Mouse (Mus musculus) forebrain, postnatal 0 days (tissue): ENCODE measurements around the gene Olfr545. TPM values are rescaled to one million over a fixed set of nuclear protein-coding genes. Genes with fewer than 3 reads are reported as not detected.

Source experiments
- ATAC-seq: fragments of 200-750 bp; cut with Nextera tagmentation; 2 replicates; pipeline ENCODE4 v1.8.0; 2017; ENCODE audit warnings: mild to moderate bottlenecking, moderate library complexity
- DNase-seq: peaks from one replicate; pipeline ENCODE4 v3.0.0-alpha.2; 2015
- H3K27ac ChIP-seq: fragments of 300-500 bp; sonication (generic); 2 replicates; pipeline ENCODE4 v1.5.1; 2014; ENCODE audit warnings: low read depth, mild to moderate bottlenecking, antibody characterized with exemption, low read length, moderate library complexity, mixed read lengths
- H3K27me3 ChIP-seq: fragments of 300-500 bp; sonication (generic); 2 replicates; pipeline ENCODE4 v1.6.1; 2014; ENCODE audit warnings: mild to moderate bottlenecking, low read length, mixed read lengths; ENCODE audit not compliant: insufficient read depth
- H3K36me3 ChIP-seq: fragments of 300-500 bp; sonication (generic); 2 replicates; pipeline ENCODE4 v1.6.1; 2014; ENCODE audit warnings: mild to moderate bottlenecking, moderate library complexity; ENCODE audit not compliant: insufficient read depth
- H3K4me1 ChIP-seq: fragments of 300-500 bp; sonication (generic); 2 replicates; pipeline ENCODE4 v1.6.1; 2014; ENCODE audit warnings: antibody characterized with exemption; ENCODE audit not compliant: insufficient read depth
- H3K4me2 ChIP-seq: fragments of 300-500 bp; sonication (generic); 2 replicates; pipeline ENCODE4 v1.6.1; 2014; ENCODE audit warnings: low read depth, mild to moderate bottlenecking, moderate library complexity
- H3K4me3 ChIP-seq: fragments of 300-500 bp; sonication (generic); 2 replicates; pipeline ENCODE4 v1.5.1; 2014; ENCODE audit warnings: low read depth, low read length, mixed read lengths
- H3K9ac ChIP-seq: fragments of 300-500 bp; sonication (generic); 2 replicates; pipeline ENCODE4 v1.6.1; 2014; ENCODE audit warnings: mild to moderate bottlenecking
- H3K9me3 ChIP-seq: fragments of 300-500 bp; sonication (generic); 2 replicates; pipeline ENCODE4 v1.6.1; 2016; ENCODE audit warnings: low read length
- CTCF ChIP-seq: sonication (generic); IDR thresholded peaks from 2 replicates; pipeline ENCODE4 v1.5.1; 2016; ENCODE audit warnings: antibody characterized with exemption, control low read depth, low read depth
- WGBS: fragments of 180-500 bp; shearing (Covaris S2); extraction: QIAGEN DNeasy Blood & Tissue Kit; methylation state at CpG from one replicate; pipeline ENCODE4 v1.1.7; 2014; 5-methylcytosine and 5-hydroxymethylcytosine counted together
- polyA plus RNA-seq: library from polyadenylated mRNA; unstranded; fragments of >200 nt; fragmentation: Nextera tagmentation; extraction: Ambion mirVana; gene quantifications from 2 replicates; pipeline ENCODE4 v1.2.1, GENCODE M21; 2015
- total RNA-seq: library from RNA; depleted of rRNA; stranded (reverse); fragments of >200 nt; gene quantifications from 2 replicates; pipeline ENCODE4 v1.2.3, GENCODE M21; 2014

Gene Olfr545
- total and polyA plus RNA-seq, 2 experiments from 2014 or later = 0.08 to 0.24 TPM

DNA sequence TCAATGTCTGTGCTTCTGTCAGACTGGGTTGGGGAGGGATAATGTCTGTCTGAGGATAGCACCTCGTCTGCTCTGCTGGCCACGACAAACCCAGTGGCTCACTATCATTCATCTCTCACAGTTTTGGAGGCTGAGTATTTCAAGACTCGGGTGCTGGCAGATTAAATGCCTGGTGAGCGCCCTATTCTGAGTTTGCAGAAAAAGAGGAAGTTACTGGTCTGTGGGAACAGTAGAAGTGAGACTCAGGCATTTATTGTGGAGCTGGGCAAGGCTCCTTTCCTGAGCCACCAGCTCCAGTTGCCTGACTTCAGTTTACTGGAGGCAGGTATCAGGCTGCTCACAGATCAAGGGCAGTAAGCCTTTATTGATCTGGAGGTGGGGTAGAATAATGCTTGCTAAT is 14.8 kb upstream of the Olfr545 start:
- TF ChIP-seq CTCF = no peak
- WGBS = 71% methylated on average over 4 of the region's 4 CpGs
- ATAC-seq = no peak
- H3K9me3 ChIP-seq = no peaks in the 10 kb centered on the region
- H3K36me3 ChIP-seq = no peaks in the 10 kb centered on the region
- H3K4me1 ChIP-seq = no peaks in the 10 kb centered on the region
- no peak overlapping the region for H3K27ac ChIP-seq
- no peak overlapping the region for H3K4me2 ChIP-seq
- H3K4me3 ChIP-seq = no peak overlapping the region
- H3K9ac ChIP-seq = no peak overlapping the region
- DNase-seq = no peak
- H3K27me3 ChIP-seq = no peaks in the 10 kb centered on the region; the same call in 1 of the 2 replicates

GRCm38 (mm10) chr7:102512814-102513435 is 13.6 kb upstream of the Olfr545 start:
- WGBS = 4% methylated on average over 54 of the region's 54 CpGs
- H3K27me3 ChIP-seq = no peaks in the 10 kb centered on the region; the same call in 1 of the 2 replicates

DNA sequence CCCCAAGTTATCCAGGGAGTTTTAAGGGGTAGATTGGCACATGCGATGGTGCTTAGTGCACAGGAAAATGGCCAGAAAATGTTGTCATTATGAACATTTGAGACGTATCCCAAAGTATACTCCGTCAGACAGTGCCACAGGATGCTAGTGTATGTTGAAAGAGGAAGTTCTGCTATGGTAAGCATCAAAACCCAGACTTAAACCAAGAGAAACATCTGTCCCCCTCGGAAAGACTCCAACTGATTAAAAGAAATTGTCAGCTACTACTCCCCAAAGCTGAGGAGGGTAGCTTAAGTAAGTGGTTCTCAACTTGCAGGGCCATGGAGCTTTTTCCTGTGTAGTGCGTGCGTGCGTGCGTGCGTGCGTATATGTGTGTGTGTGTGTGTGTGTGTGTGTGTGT is 12.6 kb upstream of the Olfr545 start:
- H3K4me2 ChIP-seq = no peak overlapping the region
- no peak for TF ChIP-seq CTCF
- H3K36me3 ChIP-seq = no peaks in the 10 kb centered on the region

More at GRCm38 (mm10) chr7:102512814-102513435, 13.6 kb upstream of the Olfr545 start:
- TF ChIP-seq CTCF = peak; percentile 91
- ATAC-seq (peak; percentile 98), DNase-seq (peak; percentile 94)
- Histone ChIP-seq H3K4me1 (no peaks in the 10 kb centered on the region), H3K9ac (peak overlapping the region; percentile 81), H3K27ac (no peak overlapping the region), H3K4me2 (peak overlapping the region; percentile 95), H3K9me3 (no peaks in the 10 kb centered on the region), H3K4me3 (peak overlapping the region; percentile 54), H3K36me3 (no peaks in the 10 kb centered on the region)

DNA sequence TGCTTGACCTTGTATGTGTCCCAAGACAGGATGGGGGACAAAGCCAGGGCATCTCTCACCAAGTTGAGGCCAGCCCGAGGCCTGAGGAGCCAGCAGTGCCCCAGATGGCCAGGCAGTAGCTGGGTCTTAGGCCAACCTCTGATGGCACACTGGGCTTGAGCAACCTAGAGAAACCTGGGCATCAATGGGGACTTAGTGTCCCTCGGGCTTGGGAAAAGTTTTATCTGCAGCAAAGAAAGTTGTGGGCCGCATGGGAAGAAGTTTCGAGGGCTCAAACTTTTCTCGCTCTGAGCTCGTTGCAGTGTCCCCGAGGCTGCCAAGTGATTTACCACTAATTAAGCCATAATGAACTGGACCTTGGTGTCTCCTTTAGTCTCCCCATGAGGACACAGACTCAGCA is 10.4 kb upstream of the Olfr545 start:
- no peaks in the 10 kb centered on the region for H3K4me1 ChIP-seq
- DNase-seq = no peak
- H3K27ac ChIP-seq = no peak overlapping the region
- no peaks in the 10 kb centered on the region for H3K9me3 ChIP-seq
- 62% methylated on average over 7 of the region's 7 CpGs for WGBS
- H3K4me2 ChIP-seq = no peak overlapping the region
- no peaks in the 10 kb centered on the region for H3K36me3 ChIP-seq
- ATAC-seq = no peak
- no peak for TF ChIP-seq CTCF
- no peak overlapping the region for H3K9ac ChIP-seq
- H3K27me3 ChIP-seq = no peaks in the 10 kb centered on the region; the same call in 1 of the 2 replicates
- H3K4me3 ChIP-seq = no peak overlapping the region

More for the DNA sequence above, 12.6 kb upstream of the Olfr545 start:
- no peak for DNase-seq
- no peak overlapping the region for H3K9ac ChIP-seq
- H3K4me1 ChIP-seq = no peaks in the 10 kb centered on the region
- no peaks in the 10 kb centered on the region for H3K9me3 ChIP-seq
- H3K4me3 ChIP-seq = no peak overlapping the region
- no peaks in the 10 kb centered on the region; the same call in 1 of the 2 replicates for H3K27me3 ChIP-seq
- no peak for ATAC-seq
- no peak overlapping the region for H3K27ac ChIP-seq
- WGBS = 92% methylated on average over 10 of the region's 10 CpGs

GRCm38 (mm10) chr7:102508666-102509065 is 9.3 kb upstream of the Olfr545 start:
- no peak for TF ChIP-seq CTCF
- Histone ChIP-seq H3K4me3 (no peak overlapping the region), H3K9me3 (no peaks in the 10 kb centered on the region), H3K36me3 (no peaks in the 10 kb centered on the region), H3K4me1 (no peaks in the 10 kb centered on the region), H3K27me3 (no peaks in the 10 kb centered on the region), H3K9ac (no peak overlapping the region), H3K27ac (no peak overlapping the region), H3K4me2 (no peak overlapping the region)
- DNase-seq = no peak
- ATAC-seq = no peak
- 91% methylated on average over 6 of the region's 6 CpGs for WGBS

DNA sequence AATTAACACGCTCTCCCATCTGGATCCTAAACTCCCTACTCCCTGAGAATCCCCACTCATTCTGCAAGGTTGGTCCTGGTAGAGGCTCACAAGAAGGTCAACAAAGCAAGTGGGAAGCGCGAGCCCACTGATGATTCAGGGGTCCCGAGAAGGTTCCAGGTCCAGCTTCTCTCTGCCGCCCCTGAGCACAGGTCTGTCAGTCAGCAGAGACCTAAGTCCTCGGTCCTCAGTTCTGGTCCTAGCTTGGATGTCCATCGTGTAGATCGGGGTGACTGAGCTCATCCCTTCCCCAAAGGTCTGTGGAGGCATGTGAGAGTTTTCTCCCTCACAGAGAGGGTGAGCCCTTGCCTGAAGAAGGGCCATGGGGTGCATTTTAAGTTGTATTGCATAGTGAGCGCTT is 8.7 kb upstream of the Olfr545 start:
- Histone ChIP-seq H3K27me3 (no peaks in the 10 kb centered on the region), H3K4me3 (no peak overlapping the region), H3K36me3 (no peaks in the 10 kb centered on the region), H3K4me1 (no peaks in the 10 kb centered on the region), H3K4me2 (no peak overlapping the region), H3K9ac (no peak overlapping the region), H3K27ac (no peak overlapping the region), H3K9me3 (no peaks in the 10 kb centered on the region)
- DNase-seq = no peak
- no peak for ATAC-seq
- TF ChIP-seq CTCF = no peak
- WGBS = 90% methylated on average over 9 of the region's 9 CpGs

- Histone ChIP-seq H3K27me3 (no peaks in the 10 kb centered on the region), H3K9ac (no peak overlapping the region), H3K4me2 (no peak overlapping the region), H3K36me3 (no peaks in the 10 kb centered on the region), H3K4me1 (no peaks in the 10 kb centered on the region), H3K4me3 (no peak overlapping the region), H3K27ac (no peak overlapping the region), H3K9me3 (no peaks in the 10 kb centered on the region)
- WGBS = 42% methylated on average over 3 of the region's 3 CpGs
- DNase-seq = peak; percentile 79
- peak; percentile 92 for TF ChIP-seq CTCF
- ATAC-seq = peak; percentile 90
These were observed 7.5 kb upstream of the Olfr545 start for GRCm38 (mm10) chr7:102506848-102507247.
